Mouse (Mus musculus) forebrain, embryonic 16.5 days (tissue): ENCODE results near the gene Icosl. TPM values are rescaled to one million over a fixed set of nuclear protein-coding genes. Genes with fewer than 3 reads are reported as not detected.
"Not testable (repeated sequence)": the region's sequence is repeated elsewhere in the genome, so short reads cannot be mapped to it uniquely, and the experiment has no call there.

Source experiments
- ATAC-seq: fragments of 200-750 bp; cut with Nextera tagmentation; 2 replicates; pipeline ENCODE4 v1.8.0; 2017; ENCODE audit warnings: mild to moderate bottlenecking, moderate library complexity
- H3K27ac ChIP-seq: fragments of 300-500 bp; sonication (generic); 2 replicates; pipeline ENCODE4 v1.5.1; 2014; ENCODE audit warnings: low read length, control low read depth
- H3K27me3 ChIP-seq: fragments of 300-500 bp; sonication (generic); replicated peaks from 2 replicates; pipeline ENCODE4 v1.6.1; 2014; ENCODE audit warnings: low read length; ENCODE audit not compliant: control insufficient read depth, insufficient read depth
- H3K36me3 ChIP-seq: fragments of 300-500 bp; sonication (generic); 2 replicates; pipeline ENCODE4 v1.6.1; 2014; ENCODE audit not compliant: control insufficient read depth, insufficient read depth
- H3K4me1 ChIP-seq: fragments of 300-500 bp; sonication (generic); replicated peaks from 2 replicates; pipeline ENCODE4 v1.6.1; 2014; ENCODE audit warnings: low read length; ENCODE audit not compliant: control insufficient read depth, insufficient read depth
- H3K4me2 ChIP-seq: fragments of 300-500 bp; sonication (generic); 2 replicates; pipeline ENCODE4 v1.6.1; 2014; ENCODE audit warnings: mild to moderate bottlenecking, low read length, control low read depth
- H3K4me3 ChIP-seq: fragments of 300-500 bp; sonication (generic); replicated peaks from 2 replicates; pipeline ENCODE4 v1.5.1; 2014; ENCODE audit warnings: mild to moderate bottlenecking, low read length, control low read depth
- H3K9ac ChIP-seq: fragments of 300-500 bp; sonication (generic); replicated peaks from 2 replicates; pipeline ENCODE4 v1.6.1; 2014; ENCODE audit warnings: low read depth, low read length, control low read depth
- H3K9me3 ChIP-seq: fragments of 300-500 bp; sonication (generic); 2 replicates; pipeline ENCODE4 v1.6.1; 2016; ENCODE audit warnings: low read length; ENCODE audit not compliant: control insufficient read depth
- WGBS: fragments of 180-500 bp; shearing (Covaris S2); extraction: QIAGEN DNeasy Blood & Tissue Kit; methylation state at CpG from one replicate; pipeline ENCODE4 v1.1.7; 2014; 5-methylcytosine and 5-hydroxymethylcytosine counted together
- polyA plus RNA-seq: library from polyadenylated mRNA; unstranded; fragments of >200 nt; fragmentation: Nextera tagmentation; extraction: Ambion mirVana; gene quantifications from 2 replicates; pipeline ENCODE4 v1.2.1, GENCODE M21; 2015

Gene Icosl
- polyA plus RNA-seq: 0.38 and 0.82 TPM in 2 replicates

DNA sequence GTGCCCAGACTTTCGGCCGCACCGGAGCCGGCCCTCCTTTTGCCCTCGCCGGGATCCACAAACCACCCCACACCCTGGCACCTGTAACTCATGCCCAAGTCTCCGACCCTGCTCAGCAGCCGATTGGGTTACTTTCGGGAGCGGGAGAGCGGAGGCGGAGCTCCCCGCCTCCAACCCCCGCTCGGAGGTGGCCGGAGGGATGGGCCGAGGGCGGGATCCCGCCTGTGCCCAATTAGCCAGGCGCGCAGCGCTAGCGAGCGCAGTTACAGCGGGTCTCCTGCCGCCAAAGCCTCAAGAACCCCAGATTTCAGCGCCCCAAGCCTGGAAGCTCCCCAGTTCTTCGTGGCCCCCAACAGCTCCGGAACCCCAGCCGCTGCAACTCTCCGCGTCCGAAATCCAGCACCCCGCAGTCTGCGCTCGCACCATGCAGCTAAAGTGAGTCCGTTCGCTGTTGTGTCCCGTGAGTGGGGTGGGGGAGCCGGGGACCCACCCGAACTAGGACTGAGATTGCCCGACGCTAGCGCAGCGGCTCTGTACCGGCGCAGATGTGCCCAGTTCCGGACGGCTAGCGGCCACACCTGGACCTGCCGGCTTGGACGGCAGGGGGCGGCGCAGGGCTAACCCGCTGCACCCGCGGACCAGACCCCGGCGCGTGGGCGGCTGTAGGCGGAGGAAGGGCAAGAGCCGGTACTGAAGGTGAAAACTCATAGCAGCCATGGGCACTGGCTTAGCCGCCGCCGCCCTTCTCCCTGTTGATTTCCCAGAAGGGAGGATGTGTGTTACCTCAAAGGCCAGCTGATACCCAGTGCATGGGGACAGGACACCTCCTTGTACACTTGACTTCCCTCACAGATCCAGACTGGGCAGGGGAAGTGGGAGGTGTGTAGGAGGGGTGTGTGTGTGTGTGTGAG lies at the start of gene Icosl:
TSS of gene Icosl (plus strand) at position 202 of the 911 bp plus-strand sequence.
- Histone ChIP-seq H3K27ac (no peak within 1 kb of the TSS), H3K4me2 (peak within 1 kb of the TSS; percentile 100)
- under 1% methylated on average over 66 of the region's 66 CpGs for WGBS

DNA sequence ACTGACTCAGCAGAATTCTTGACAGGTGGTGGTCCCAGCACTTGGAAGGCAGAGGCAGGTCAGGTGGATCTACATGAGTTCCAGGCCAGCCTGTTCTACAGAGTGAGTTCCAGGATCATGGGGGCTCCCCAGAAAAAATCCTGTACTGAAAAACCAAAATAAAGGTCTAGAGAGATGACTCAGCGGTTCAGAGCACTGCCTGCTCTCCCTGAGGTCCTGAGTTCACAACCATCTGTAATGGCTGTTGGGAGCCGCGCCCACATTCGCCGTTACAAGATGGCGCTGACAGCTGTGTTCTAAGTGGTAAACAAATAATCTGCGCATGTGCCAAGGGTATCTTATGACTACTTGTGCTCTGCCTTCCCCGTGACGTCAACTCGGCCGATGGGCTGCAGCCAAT lies 49.1 kb upstream of the Icosl start:
- not testable (repeated sequence) for ATAC-seq, H3K4me1 ChIP-seq, H3K36me3 ChIP-seq, H3K9ac ChIP-seq, H3K4me3 ChIP-seq, H3K9me3 ChIP-seq, H3K27ac ChIP-seq, H3K27me3 ChIP-seq, H3K4me2 ChIP-seq
- 95% methylated on average over 6 of the region's 11 CpGs for WGBS

More for the DNA sequence above, at the start of gene Icosl:
- Histone ChIP-seq H3K36me3 (no peaks in the 10 kb centered on the region), H3K9me3 (no peaks in the 10 kb centered on the region), H3K27me3 (peaks cover 5% of the 10 kb centered on the region), H3K4me3 (peak within 1 kb of the TSS; percentile 58), H3K4me1 (peaks cover 12% of the 10 kb centered on the region), H3K9ac (peak within 1 kb of the TSS; percentile 51)
- peak; percentile 92 for ATAC-seq

DNA sequence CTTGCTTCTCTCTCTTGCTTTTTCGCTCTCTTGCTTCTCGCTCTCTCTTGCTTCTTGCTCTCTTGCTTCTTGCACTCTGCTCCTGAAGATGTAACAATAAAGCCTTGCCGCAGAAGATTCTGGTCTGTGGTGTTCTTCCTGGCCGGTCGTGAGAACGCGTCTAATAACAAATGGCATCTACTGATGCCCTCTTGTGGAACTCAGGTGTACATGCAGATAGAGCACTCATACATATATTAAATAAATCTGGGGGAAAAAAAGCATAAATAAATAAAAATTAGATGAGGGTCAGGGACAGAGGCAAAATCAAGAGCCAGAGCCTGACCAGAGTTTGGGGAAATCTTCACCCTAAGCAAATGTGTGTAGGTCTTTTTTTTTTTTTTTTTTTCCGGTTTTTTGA lies 43.6 kb upstream of the Icosl start:
- ATAC-seq, H3K4me1 ChIP-seq, H3K4me2 ChIP-seq, H3K4me3 ChIP-seq, H3K9me3 ChIP-seq, H3K9ac ChIP-seq, H3K36me3 ChIP-seq, H3K27me3 ChIP-seq, H3K27ac ChIP-seq: not testable (repeated sequence)
- WGBS: 68% methylated on average over 6 of the region's 8 CpGs

DNA sequence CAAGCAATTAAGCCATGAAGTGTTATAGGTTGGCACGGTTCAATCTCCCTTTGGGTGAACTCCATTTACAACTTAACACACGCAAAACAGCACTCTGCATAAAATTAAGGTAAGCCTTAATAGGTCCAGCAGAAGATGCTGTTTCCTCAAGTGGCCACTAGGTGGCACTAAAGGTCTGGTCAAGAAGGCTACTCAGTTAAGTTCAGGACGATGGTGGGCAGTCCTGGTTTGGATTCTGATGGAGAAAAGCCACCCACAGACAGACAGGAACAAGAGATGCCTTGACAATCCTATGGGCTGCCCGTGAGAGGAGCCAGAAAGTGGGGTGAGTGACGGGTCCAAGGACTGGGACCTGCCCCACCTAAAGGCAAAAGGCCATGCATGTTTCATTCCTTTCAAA lies 41.0 kb upstream of the Icosl start:
- no peaks in the 10 kb centered on the region for H3K9me3 ChIP-seq
- peak; percentile 66 for ATAC-seq
- no peaks in the 10 kb centered on the region for H3K36me3 ChIP-seq
- H3K4me2 ChIP-seq: no peak overlapping the region
- H3K4me1 ChIP-seq: no peaks in the 10 kb centered on the region
- no peaks in the 10 kb centered on the region for H3K27me3 ChIP-seq
- H3K27ac ChIP-seq: no peak overlapping the region
- H3K4me3 ChIP-seq: no peak overlapping the region
- H3K9ac ChIP-seq: no peak overlapping the region
- WGBS: 3% methylated on average over 5 of the region's 5 CpGs

DNA sequence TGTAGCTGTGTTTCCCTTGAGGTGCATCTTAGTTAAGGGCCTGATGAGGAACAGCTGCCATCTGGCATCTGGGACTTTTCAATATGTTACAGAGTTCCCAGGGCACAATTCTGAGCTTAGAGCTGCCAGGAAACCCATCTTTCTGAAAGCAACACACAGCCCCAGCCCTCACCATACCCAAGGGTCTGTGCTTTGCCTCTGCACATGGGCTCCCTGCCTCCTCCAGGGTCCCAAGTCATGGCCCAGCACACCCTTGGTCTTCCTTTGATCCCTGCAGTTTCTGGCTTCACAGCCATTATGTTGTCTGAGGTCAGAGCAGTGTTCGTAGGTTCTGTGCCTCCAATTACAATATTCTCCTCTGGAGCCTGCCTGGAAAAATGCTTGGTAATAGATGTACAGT lies 40.0 kb upstream of the Icosl start:
- Histone ChIP-seq H3K36me3 (no peaks in the 10 kb centered on the region), H3K4me1 (no peaks in the 10 kb centered on the region), H3K4me2 (no peak overlapping the region), H3K9me3 (no peaks in the 10 kb centered on the region), H3K9ac (no peak overlapping the region), H3K4me3 (no peak overlapping the region), H3K27ac (no peak overlapping the region), H3K27me3 (no peaks in the 10 kb centered on the region)
- no peak for ATAC-seq
- 87% methylated on average over 1 of the region's 1 CpGs for WGBS

DNA sequence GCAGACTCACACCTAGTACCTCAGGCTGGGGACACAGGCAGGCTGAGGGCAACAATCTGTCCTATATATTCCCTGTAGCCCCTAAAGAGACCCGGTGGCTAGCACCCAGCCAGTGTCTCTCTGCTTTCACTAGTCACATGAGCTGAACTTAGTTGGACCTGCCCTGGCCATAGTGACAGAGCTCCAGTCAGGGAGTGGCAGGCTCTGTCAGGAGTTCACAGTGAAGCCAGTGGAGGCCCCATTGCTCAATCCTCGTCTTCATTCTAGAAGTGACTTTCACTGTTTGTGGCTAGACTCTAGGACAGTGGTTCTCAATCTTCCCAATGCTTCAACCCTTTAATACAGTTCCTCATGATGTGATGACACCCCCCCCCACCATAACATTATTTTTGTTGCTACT lies 37.1 kb upstream of the Icosl start:
- Histone ChIP-seq H3K9me3 (no peaks in the 10 kb centered on the region), H3K27ac (no peak overlapping the region), H3K27me3 (no peaks in the 10 kb centered on the region), H3K4me2 (no peak overlapping the region), H3K4me1 (no peaks in the 10 kb centered on the region), H3K4me3 (no peak overlapping the region), H3K9ac (no peak overlapping the region), H3K36me3 (no peaks in the 10 kb centered on the region)
- ATAC-seq: no peak
- 68% methylated on average over 2 of the region's 2 CpGs for WGBS

DNA sequence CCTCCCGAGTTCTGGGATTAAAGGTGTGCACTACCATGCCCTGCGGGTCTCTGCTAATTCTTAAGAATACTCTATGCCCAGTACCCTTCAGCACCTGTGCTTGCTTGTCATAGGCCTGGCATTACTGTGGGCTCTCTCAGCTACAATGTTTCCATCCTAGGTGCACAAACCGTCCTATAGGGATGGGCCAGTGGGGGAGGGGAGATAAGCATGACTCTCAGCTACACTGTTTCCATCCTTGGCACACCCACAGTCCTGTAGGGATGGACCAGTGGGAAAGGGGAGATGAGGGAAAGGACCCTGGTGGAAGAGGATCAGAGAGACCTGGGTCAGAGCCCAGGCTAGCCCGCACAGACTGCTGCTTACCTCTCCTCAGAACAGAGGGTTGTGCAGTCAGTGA lies 32.0 kb upstream of the Icosl start:
- Histone ChIP-seq H3K4me1 (no peaks in the 10 kb centered on the region), H3K4me3 (no peak overlapping the region), H3K36me3 (no peaks in the 10 kb centered on the region), H3K27ac (no peak overlapping the region), H3K4me2 (no peak overlapping the region), H3K9me3 (no peaks in the 10 kb centered on the region), H3K9ac (no peak overlapping the region), H3K27me3 (no peaks in the 10 kb centered on the region)
- 91% methylated on average over 4 of the region's 4 CpGs for WGBS
- no peak for ATAC-seq

DNA sequence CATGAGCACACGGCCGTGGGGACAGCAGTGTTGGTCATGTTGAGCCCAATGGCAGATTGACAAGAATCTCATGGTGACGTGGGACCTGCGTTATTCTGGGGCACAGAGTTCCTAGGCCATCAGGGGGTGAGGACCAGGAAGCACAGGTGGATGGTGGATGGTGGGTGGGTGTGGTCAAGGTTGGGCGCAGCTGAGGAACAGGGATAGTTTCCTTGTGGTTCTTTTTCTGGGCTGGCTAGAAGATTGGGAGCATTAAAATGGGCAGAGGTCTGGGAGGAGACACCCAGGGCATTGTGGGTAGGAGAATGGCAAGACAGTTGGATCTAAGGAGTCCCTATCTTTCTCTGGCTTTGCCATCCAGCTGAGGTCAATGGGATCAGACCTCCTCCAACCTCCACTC lies 27.5 kb upstream of the Icosl start, which contains the start of gene Dnmt3l:
TSS of gene Dnmt3l (plus strand) at position 301 of the 400 bp plus-strand sequence.
- no peak within 1 kb of the TSS for H3K27ac ChIP-seq
- H3K27me3 ChIP-seq: no peaks in the 10 kb centered on the region
- no peak within 1 kb of the TSS for H3K4me2 ChIP-seq
- H3K9ac ChIP-seq: no peak within 1 kb of the TSS
- no peak within 1 kb of the TSS for H3K4me3 ChIP-seq
- no peaks in the 10 kb centered on the region for H3K36me3 ChIP-seq
- WGBS: 96% methylated on average over 5 of the region's 5 CpGs
- H3K9me3 ChIP-seq: no peaks in the 10 kb centered on the region
- no peak for ATAC-seq
- H3K4me1 ChIP-seq: peaks cover 8% of the 10 kb centered on the region

DNA sequence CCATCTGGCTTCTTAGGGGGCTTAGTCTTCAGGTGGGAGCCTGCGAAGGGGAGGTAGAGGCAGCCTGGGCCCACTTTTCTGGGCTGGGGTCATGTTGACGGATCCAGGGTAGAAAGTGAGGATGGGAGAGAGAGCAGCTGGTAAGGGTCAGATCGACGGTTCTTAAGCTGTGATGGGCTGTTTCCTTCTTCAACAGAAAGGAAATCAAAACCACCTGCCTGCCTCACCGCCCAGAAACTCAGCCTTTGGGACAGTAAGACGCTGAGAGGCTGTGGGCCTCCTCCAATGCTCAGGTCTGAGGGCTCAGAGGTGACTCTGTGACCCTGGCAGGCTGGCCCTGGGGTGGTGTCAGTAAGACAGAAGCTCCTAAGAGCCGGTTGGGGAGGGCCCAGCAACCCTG lies 27.0 kb upstream of the Icosl start:
- no peak overlapping the region for H3K27ac ChIP-seq
- 88% methylated on average over 7 of the region's 7 CpGs for WGBS
- no peak for ATAC-seq
- H3K9me3 ChIP-seq: no peaks in the 10 kb centered on the region
- H3K9ac ChIP-seq: no peak overlapping the region
- no peaks in the 10 kb centered on the region for H3K36me3 ChIP-seq
- H3K4me2 ChIP-seq: no peak overlapping the region
- H3K4me1 ChIP-seq: peaks cover 8% of the 10 kb centered on the region
- no peaks in the 10 kb centered on the region for H3K27me3 ChIP-seq
- no peak overlapping the region for H3K4me3 ChIP-seq
